Mouse (Mus musculus) midbrain, embryonic 10.5 days (tissue): ENCODE data around the gene Gm5678. TPM values are rescaled to one million over a fixed set of nuclear protein-coding genes. Genes with fewer than 3 reads are reported as not detected.

ENCODE experiments used
- polyA plus RNA-seq: library from polyadenylated mRNA; unstranded; fragments of >200 nt; fragmentation: Nextera tagmentation; extraction: Ambion mirVana; gene quantifications from 2 replicates; pipeline ENCODE4 v1.2.1, GENCODE M21; 2016

Gene Gm5678
- polyA plus RNA-seq, 1 experiment from 2014 or later = not detected

Other genes with a start within 250 kb of the Gm5678 start
- 13.0 and 14.5 TPM in 2 replicates for gene Setd4, start 24.0 kb upstream of the Gm5678 start, polyA plus RNA-seq
- 82.1 and 84.6 TPM in 2 replicates for gene Cbr1, start 22.2 kb upstream of the Gm5678 start, polyA plus RNA-seq
- 1.8 and 1.9 TPM in 2 replicates for gene Cbr3, start 55.1 kb downstream of the Gm5678 start, polyA plus RNA-seq
- gene Dop1b, start 83.8 kb downstream of the Gm5678 start, polyA plus RNA-seq = 8.9 and 12.9 TPM in 2 replicates
- 29.5 and 31.6 TPM in 2 replicates for gene Morc3, start 204.0 kb downstream of the Gm5678 start, polyA plus RNA-seq